Mouse (Mus musculus) limb, embryonic 11.5 days (tissue): ENCODE measurements around the gene Flt3. TPM values are rescaled to one million over a fixed set of nuclear protein-coding genes. Genes with fewer than 3 reads are reported as not detected.

Source experiments
- ATAC-seq: fragments of 200-750 bp; cut with Nextera tagmentation; 2 replicates; pipeline ENCODE4 v1.8.0; 2017; ENCODE audit warnings: low read depth; ENCODE audit not compliant: insufficient number of reproducible peaks, low FRiP score, low TSS enrichment
- DNase-seq: peaks from one replicate; pipeline ENCODE4 v3.0.0-alpha.2; 2015; ENCODE audit warnings: low spot score
- H3K27ac ChIP-seq: fragments of 300-500 bp; sonication (generic); replicated peaks from 2 replicates; pipeline ENCODE4 v1.5.1; 2014; ENCODE audit warnings: low read depth, mild to moderate bottlenecking, low read length
- H3K27me3 ChIP-seq: fragments of 300-500 bp; sonication (generic); 2 replicates; pipeline ENCODE4 v1.6.1; 2014; ENCODE audit warnings: mild to moderate bottlenecking, low read length, mixed read lengths; ENCODE audit not compliant: control insufficient read depth, insufficient read depth
- H3K36me3 ChIP-seq: fragments of 300-500 bp; sonication (generic); 2 replicates; pipeline ENCODE4 v1.6.1; 2014; ENCODE audit warnings: mild to moderate bottlenecking, low read length, moderate library complexity, mixed read lengths; ENCODE audit not compliant: control insufficient read depth, insufficient read depth
- H3K4me1 ChIP-seq: fragments of 300-500 bp; sonication (generic); 2 replicates; pipeline ENCODE4 v1.6.1; 2014; ENCODE audit warnings: low read length, mixed read lengths; ENCODE audit not compliant: control insufficient read depth, insufficient read depth
- H3K4me2 ChIP-seq: fragments of 300-500 bp; sonication (generic); 2 replicates; pipeline ENCODE4 v1.6.1; 2014; ENCODE audit warnings: low read depth, mild to moderate bottlenecking, moderate library complexity; ENCODE audit not compliant: severe bottlenecking
- H3K4me3 ChIP-seq: fragments of 300-500 bp; sonication (generic); 2 replicates; pipeline ENCODE4 v1.5.1; 2014; ENCODE audit warnings: low read depth, low read length
- H3K9ac ChIP-seq: fragments of 300-500 bp; sonication (generic); 2 replicates; pipeline ENCODE4 v1.6.1; 2014; ENCODE audit warnings: mild to moderate bottlenecking, low read length
- H3K9me3 ChIP-seq: fragments of 300-500 bp; sonication (generic); 2 replicates; pipeline ENCODE4 v1.6.1; 2016; ENCODE audit warnings: low read length; ENCODE audit not compliant: control insufficient read depth
- WGBS: fragments of 180-500 bp; shearing (Covaris S2); extraction: QIAGEN DNeasy Blood & Tissue Kit; methylation state at CpG from one replicate; pipeline ENCODE4 v1.1.7; 2014; 5-methylcytosine and 5-hydroxymethylcytosine counted together
- polyA plus RNA-seq: library from polyadenylated mRNA; unstranded; fragments of >200 nt; fragmentation: Nextera tagmentation; extraction: Ambion mirVana; gene quantifications from 2 replicates; pipeline ENCODE4 v1.2.1, GENCODE M21; 2014

Flt3 gene
- polyA plus RNA-seq, 1 experiment from 2014 or later, result 0.08 TPM

- Histone ChIP-seq H3K36me3 (no peaks in the 10 kb centered on the region), H3K27me3 (no peaks in the 10 kb centered on the region), H3K9me3 (no peaks in the 10 kb centered on the region), H3K4me3 (no peak overlapping the region), H3K4me2 (no peak overlapping the region), H3K4me1 (no peaks in the 10 kb centered on the region), H3K9ac (no peak overlapping the region), H3K27ac (no peak overlapping the region)
- DNase-seq, result no peak
- no peak for ATAC-seq
- whole genome bisulfite sequencing, result 91% methylated on average over 13 of the region's 13 CpGs
Measured at GRCm38 (mm10) chr5:147356260-147357055, 43.8 kb downstream of the Flt3 start.

GRCm38 (mm10) chr5:147355788-147356187, 44.5 kb downstream of the Flt3 start:
- 72% methylated on average over 3 of the region's 3 CpGs for WGBS
- Histone ChIP-seq H3K4me1 (no peaks in the 10 kb centered on the region), H3K27ac (no peak overlapping the region), H3K36me3 (no peaks in the 10 kb centered on the region), H3K27me3 (no peaks in the 10 kb centered on the region), H3K9me3 (no peaks in the 10 kb centered on the region), H3K4me2 (no peak overlapping the region), H3K9ac (no peak overlapping the region), H3K4me3 (no peak overlapping the region)
- DNase-seq (no peak), ATAC-seq (no peak)

GRCm38 (mm10) chr5:147354985-147355384, 45.3 kb downstream of the Flt3 start:
- H3K4me2 ChIP-seq, result no peak overlapping the region
- no peak overlapping the region for H3K27ac ChIP-seq
- no peaks in the 10 kb centered on the region for H3K9me3 ChIP-seq
- no peak for DNase-seq
- H3K4me3 ChIP-seq, result no peak overlapping the region
- no peaks in the 10 kb centered on the region for H3K36me3 ChIP-seq
- no peak overlapping the region for H3K9ac ChIP-seq
- ATAC-seq, result no peak
- no peaks in the 10 kb centered on the region for H3K4me1 ChIP-seq
- WGBS, result 82% methylated on average over 8 of the region's 8 CpGs
- no peaks in the 10 kb centered on the region for H3K27me3 ChIP-seq

- WGBS, result 58% methylated on average over 17 of the region's 17 CpGs
- Histone ChIP-seq H3K4me3 (no peak overlapping the region), H3K4me1 (no peaks in the 10 kb centered on the region), H3K4me2 (no peak overlapping the region), H3K27me3 (no peaks in the 10 kb centered on the region), H3K27ac (no peak overlapping the region), H3K9me3 (no peaks in the 10 kb centered on the region), H3K9ac (no peak overlapping the region), H3K36me3 (no peaks in the 10 kb centered on the region)
- no peak for DNase-seq
- no peak for ATAC-seq
Measured at GRCm38 (mm10) chr5:147354161-147354780, 46.0 kb downstream of the Flt3 start.

- WGBS, result 89% methylated on average over 8 of the region's 8 CpGs
Measured at GRCm38 (mm10) chr5:147351931-147352330, 48.4 kb downstream of the Flt3 start.

GRCm38 (mm10) chr5:147345981-147346380, 54.3 kb downstream of the Flt3 start:
- Histone ChIP-seq H3K4me1 (0 out of 2 replicates have a peak, but pooled peaks cover 7% of the 10 kb centered on the region), H3K27me3 (no peaks in the 10 kb centered on the region), H3K4me3 (no peak overlapping the region), H3K36me3 (no peaks in the 10 kb centered on the region), H3K27ac (no peak overlapping the region), H3K9ac (no peak overlapping the region), H3K9me3 (no peaks in the 10 kb centered on the region), H3K4me2 (no peak overlapping the region)
- ATAC-seq, result no peak
- no peak for DNase-seq
- 85% methylated on average over 1 of the region's 1 CpGs for WGBS

More at GRCm38 (mm10) chr5:147351931-147352330, 48.4 kb downstream of the Flt3 start:
- Histone ChIP-seq H3K27ac (no peak overlapping the region), H3K9ac (no peak overlapping the region), H3K4me2 (no peak overlapping the region), H3K4me1 (0 out of 2 replicates have a peak, but pooled peaks cover 7% of the 10 kb centered on the region), H3K4me3 (no peak overlapping the region), H3K36me3 (no peaks in the 10 kb centered on the region), H3K27me3 (no peaks in the 10 kb centered on the region), H3K9me3 (no peaks in the 10 kb centered on the region)
- no peak for DNase-seq
- ATAC-seq, result no peak

- DNase-seq (no peak), ATAC-seq (no peak)
- no peaks in the 10 kb centered on the region for H3K36me3 ChIP-seq
- H3K4me1 ChIP-seq, result 0 out of 2 replicates have a peak, but pooled peaks cover 7% of the 10 kb centered on the region
- no peaks in the 10 kb centered on the region for H3K9me3 ChIP-seq
- WGBS, result 91% methylated on average over 10 of the region's 10 CpGs
- H3K27me3 ChIP-seq, result no peaks in the 10 kb centered on the region
- no peak overlapping the region for H3K27ac ChIP-seq
- H3K9ac ChIP-seq, result no peak overlapping the region
- no peak overlapping the region for H3K4me3 ChIP-seq
- H3K4me2 ChIP-seq, result no peak overlapping the region
Measured at GRCm38 (mm10) chr5:147343904-147344303, 56.4 kb downstream of the Flt3 start.

GRCm38 (mm10) chr5:147342901-147343300, 57.4 kb downstream of the Flt3 start:
- DNase-seq (no peak), ATAC-seq (no peak)
- no peak overlapping the region for H3K9ac ChIP-seq
- H3K27ac ChIP-seq, result no peak overlapping the region
- no peaks in the 10 kb centered on the region for H3K9me3 ChIP-seq
- H3K4me1 ChIP-seq, result 0 out of 2 replicates have a peak, but pooled peaks cover 4% of the 10 kb centered on the region
- WGBS, result 94% methylated on average over 6 of the region's 6 CpGs
- no peak overlapping the region for H3K4me3 ChIP-seq
- no peak overlapping the region for H3K4me2 ChIP-seq
- no peaks in the 10 kb centered on the region for H3K27me3 ChIP-seq
- H3K36me3 ChIP-seq, result no peaks in the 10 kb centered on the region
